Mouse (Mus musculus) retina, postnatal 7 days (tissue): ENCODE measurements around the gene Sema6d.
A peak's percentile ranks its signal among the peaks of the same experiment; 100 is the strongest.

ENCODE experiments used
- DNase-seq: peaks from one replicate; pipeline ENCODE4 v3.0.0-alpha.2; 2012; ENCODE audit warnings: low read depth, low spot score

Sema6d gene

GRCm38 (mm10) chr2:124550315-124550714 is 460.5 kb downstream of the Sema6d start:
- no peak for DNase-seq

GRCm38 (mm10) chr2:124554751-124555415 is 465.1 kb downstream of the Sema6d start:
- no peak for DNase-seq

GRCm38 (mm10) chr2:124556861-124557499 is 467.2 kb downstream of the Sema6d start:
- no peak for DNase-seq

GRCm38 (mm10) chr2:124558021-124558420 is 468.3 kb downstream of the Sema6d start:
- no peak for DNase-seq

DNA sequence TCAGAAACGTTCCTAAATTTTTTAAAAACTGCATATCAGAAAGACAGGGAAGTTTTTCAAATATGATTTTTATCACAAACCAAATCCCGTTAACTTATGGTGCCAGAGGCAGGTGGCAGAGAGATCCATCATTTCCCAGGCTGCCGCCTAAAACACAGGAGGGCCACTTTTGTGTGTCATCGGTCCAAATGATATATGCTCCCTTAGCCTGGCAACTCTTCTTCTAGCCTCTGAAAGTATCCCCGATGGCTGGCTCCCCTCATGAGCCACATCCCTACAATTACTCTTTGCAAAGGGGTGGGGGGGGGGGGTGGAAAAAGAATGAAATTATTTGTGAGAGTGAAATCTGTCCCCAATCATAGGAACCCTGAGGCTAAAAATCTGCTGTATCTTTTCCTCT is 471.9 kb downstream of the Sema6d start:
- no peak for DNase-seq

- DNase-seq: no peak
Observed at GRCm38 (mm10) chr2:124562091-124562490, 472.3 kb downstream of the Sema6d start.

DNA sequence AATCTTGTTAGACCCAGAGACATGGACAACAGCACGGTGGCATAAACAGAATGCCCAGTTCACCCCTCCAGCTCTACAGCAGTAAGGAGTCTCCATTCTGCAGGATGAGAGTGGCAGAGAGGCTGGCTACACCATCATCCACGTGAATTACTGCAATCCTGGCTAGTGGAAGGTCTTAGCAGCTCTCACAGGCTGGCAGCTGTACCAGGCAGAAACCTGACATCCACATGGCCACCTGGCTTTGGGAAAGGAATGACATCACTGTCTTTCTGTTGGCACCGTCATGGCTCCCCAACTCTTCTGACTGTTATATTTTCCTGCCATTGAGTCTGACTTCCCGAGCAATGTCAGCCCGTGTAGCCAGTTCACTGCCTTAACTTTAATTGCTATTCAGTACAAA is 474.0 kb downstream of the Sema6d start:
- no peak for DNase-seq

- no peak for DNase-seq
Observed at GRCm38 (mm10) chr2:124573734-124574133, 484.0 kb downstream of the Sema6d start.

- DNase-seq: no peak
Observed at GRCm38 (mm10) chr2:124576053-124576452, 486.3 kb downstream of the Sema6d start.

GRCm38 (mm10) chr2:124583561-124583960 is 493.8 kb downstream of the Sema6d start:
- no peak for DNase-seq

- DNase-seq: no peak
Observed at GRCm38 (mm10) chr2:124592750-124593149, 503.0 kb downstream of the Sema6d start.

DNA sequence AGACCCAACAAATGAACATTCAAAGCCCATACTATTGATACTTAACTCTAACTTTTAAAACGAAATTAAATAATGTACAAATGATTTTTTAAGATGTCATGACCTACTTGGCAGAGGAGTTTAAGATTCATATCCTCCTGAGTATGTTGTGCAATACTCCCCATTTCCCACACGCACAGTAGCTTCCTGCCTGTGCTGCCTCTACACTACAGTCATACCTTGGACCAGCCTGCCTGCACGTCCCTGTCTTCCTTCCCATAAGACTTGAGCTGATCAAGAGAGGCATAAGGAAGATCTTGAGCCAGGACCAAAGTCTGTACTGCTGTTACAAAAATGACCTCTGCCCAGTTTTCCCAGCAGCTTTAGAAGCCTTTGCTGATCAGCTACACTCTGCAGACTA is 509.2 kb downstream of the Sema6d start:
- no peak for DNase-seq

GRCm38 (mm10) chr2:124601702-124602378 is 512.1 kb downstream of the Sema6d start:
- no peak for DNase-seq

- no peak for DNase-seq
Observed at GRCm38 (mm10) chr2:124602379-124602913, 512.7 kb downstream of the Sema6d start.

GRCm38 (mm10) chr2:124605341-124605740 is 515.6 kb downstream of the Sema6d start:
- DNase-seq: no peak

GRCm38 (mm10) chr2:124607986-124608385 is 518.2 kb downstream of the Sema6d start:
- no peak for DNase-seq

- no peak for DNase-seq
Observed at GRCm38 (mm10) chr2:124608546-124608945, 518.8 kb downstream of the Sema6d start.

DNA sequence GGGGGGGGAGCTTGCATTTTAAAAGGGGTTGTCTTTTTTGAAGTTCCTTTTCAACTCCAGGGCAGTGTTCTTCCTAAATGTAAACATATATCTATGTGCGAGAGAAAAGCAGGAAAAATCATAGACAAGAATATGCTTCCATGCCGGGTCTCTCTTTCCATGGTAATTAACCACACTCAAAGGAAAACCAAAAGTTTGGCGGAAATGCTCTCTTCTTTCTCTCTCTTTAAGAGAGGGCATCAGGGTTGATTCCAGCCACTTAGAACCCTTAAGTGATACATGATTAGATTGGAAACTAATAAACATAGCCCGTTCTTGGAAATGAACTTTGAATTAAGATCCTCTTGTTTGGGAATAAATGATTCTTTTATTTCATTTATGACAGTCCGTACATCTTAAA is 519.2 kb downstream of the Sema6d start:
- no peak for DNase-seq

- peak; percentile 40 for DNase-seq
Observed at GRCm38 (mm10) chr2:124609711-124610585, 520.2 kb downstream of the Sema6d start.

GRCm38 (mm10) chr2:124610586-124611105 is 520.9 kb downstream of the Sema6d start:
- DNase-seq: no peak

- no peak for DNase-seq
Observed at GRCm38 (mm10) chr2:124611226-124611625, 521.5 kb downstream of the Sema6d start.
